Mouse (Mus musculus): ENCODE results near the gene Galnt2. TPM values are rescaled to one million over a fixed set of nuclear protein-coding genes. Genes with fewer than 3 reads are reported as not detected.

Gene Galnt2
- polyA plus RNA-seq, 1 experiment from 2014 or later: 44.7 TPM

DNA sequence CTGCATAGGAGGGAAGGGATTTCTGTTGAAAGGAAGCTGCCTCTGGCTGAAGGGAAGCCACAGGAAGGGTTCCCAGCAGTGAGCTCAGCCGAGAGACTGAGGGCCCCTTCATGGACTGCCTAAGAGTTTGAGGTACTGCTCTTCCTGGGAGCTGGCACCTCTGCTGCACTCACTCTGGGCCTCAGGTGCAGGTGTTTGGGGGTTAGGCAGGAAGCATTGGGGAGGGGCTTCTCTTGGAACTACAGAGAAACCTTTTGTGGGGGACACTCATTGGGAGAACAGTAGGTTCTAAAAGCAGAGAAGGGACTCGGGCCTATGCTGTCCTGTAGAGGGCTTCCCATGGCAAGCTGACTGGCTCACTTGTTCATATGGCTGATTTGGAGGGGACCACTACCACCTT is 3.3 kb downstream of the Galnt2 start:
- no peak for ATAC-seq (replicated peaks; ENCODE audit: insufficient number of reproducible peaks, insufficient read depth, low FRiP score, low read depth)
- WGBS: 45% methylated on average over 2 of the region's 2 CpGs
- Histone ChIP-seq H3K4me1 (replicated peaks) (peaks cover 70% of the 10 kb centered on the region), H3K27me3 (no peaks in the 10 kb centered on the region), H3K9me3 (replicated peaks) (no peaks in the 10 kb centered on the region), H3K4me3 (no peak overlapping the region), H3K4me2 (no peak overlapping the region), H3K9ac (no peak overlapping the region), H3K27ac (no peak overlapping the region), H3K36me3 (no peaks in the 10 kb centered on the region)

DNA sequence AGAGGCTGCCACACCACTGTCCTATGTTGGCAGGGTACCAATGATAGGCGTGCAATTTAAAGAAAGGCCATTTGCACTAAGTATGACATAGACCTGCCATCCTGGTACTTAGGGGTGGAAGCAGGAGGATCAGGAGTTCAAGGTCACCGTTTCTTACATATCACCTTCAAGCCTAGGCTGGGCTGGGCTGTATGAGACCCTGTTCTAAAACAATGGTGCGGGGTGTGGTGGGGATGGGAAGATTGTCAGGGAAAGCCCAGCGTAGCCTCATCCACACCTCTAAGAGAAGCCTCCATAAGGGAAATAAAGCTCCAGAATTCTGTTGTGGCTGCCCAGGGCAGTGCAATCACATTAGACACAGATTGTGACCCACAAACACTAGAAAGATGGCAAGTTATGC is 4.3 kb downstream of the Galnt2 start:
- peaks cover 71% of the 10 kb centered on the region for H3K4me1 ChIP-seq (replicated peaks)
- no peak overlapping the region for H3K4me2 ChIP-seq
- no peak overlapping the region for H3K27ac ChIP-seq
- no peaks in the 10 kb centered on the region for H3K27me3 ChIP-seq
- no peaks in the 10 kb centered on the region for H3K36me3 ChIP-seq
- H3K9me3 ChIP-seq (replicated peaks): no peaks in the 10 kb centered on the region
- WGBS: 80% methylated on average over 4 of the region's 4 CpGs
- H3K9ac ChIP-seq: no peak overlapping the region
- no peak overlapping the region for H3K4me3 ChIP-seq
- no peak for ATAC-seq (replicated peaks; ENCODE audit: insufficient number of reproducible peaks, insufficient read depth, low FRiP score, low read depth)

DNA sequence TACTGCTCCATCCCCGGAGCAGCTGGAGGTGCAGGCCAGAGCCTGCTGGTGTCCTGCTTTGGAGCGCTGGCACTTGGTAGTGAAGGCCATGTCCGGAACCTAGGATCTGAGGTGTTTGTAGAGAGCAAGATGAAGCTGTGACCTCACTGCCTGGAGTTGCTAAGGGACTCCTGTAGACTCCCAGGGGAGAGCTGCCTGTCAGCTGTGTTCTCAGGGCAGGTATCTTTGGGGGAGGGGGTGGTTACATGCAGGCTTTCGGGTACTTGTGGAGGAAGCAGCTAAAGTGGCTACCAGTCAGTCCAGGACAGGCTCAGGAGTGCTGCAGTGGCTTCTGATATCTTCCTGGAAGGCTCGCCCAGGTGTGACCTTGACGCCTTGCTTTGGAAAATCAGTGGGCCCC is 8.2 kb downstream of the Galnt2 start:
- no peak overlapping the region for H3K4me2 ChIP-seq
- H3K9ac ChIP-seq: no peak overlapping the region
- WGBS: 66% methylated on average over 6 of the region's 6 CpGs
- H3K27me3 ChIP-seq: no peaks in the 10 kb centered on the region
- H3K4me1 ChIP-seq (replicated peaks): peaks cover 57% of the 10 kb centered on the region
- H3K9me3 ChIP-seq (replicated peaks): 0 out of 2 replicates have a peak, but pooled peaks cover 3% of the 10 kb centered on the region
- peaks cover 8% of the 10 kb centered on the region; the same call in 1 of the 2 replicates for H3K36me3 ChIP-seq
- ATAC-seq (replicated peaks; ENCODE audit: insufficient number of reproducible peaks, insufficient read depth, low FRiP score, low read depth): no peak
- no peak overlapping the region for H3K4me3 ChIP-seq
- H3K27ac ChIP-seq: no peak overlapping the region

DNA sequence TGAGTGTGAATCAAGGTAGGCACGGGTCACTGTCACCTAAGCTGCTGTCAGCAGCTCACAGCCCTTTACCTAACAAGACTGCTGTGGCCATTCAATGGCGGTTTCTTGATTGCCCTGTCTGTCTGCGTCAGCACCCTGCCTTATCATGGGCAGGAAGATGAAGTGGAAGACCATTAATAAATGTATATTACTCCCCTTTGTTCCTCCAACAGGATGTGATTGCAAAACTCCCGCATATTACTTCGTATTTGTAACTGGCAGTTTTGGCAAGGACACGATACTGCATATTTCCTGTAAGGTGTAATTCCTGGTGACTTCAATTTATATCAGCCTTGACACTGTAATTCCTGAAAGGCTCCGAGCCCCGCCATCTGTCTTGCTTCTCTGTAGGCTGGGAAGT is 9.7 kb downstream of the Galnt2 start:
- H3K27me3 ChIP-seq: no peaks in the 10 kb centered on the region
- H3K9me3 ChIP-seq (replicated peaks): 0 out of 2 replicates have a peak, but pooled peaks cover 3% of the 10 kb centered on the region
- no peak overlapping the region for H3K27ac ChIP-seq
- no peak overlapping the region for H3K4me2 ChIP-seq
- H3K4me1 ChIP-seq (replicated peaks): peaks cover 45% of the 10 kb centered on the region
- no peak overlapping the region for H3K4me3 ChIP-seq
- peaks cover 8% of the 10 kb centered on the region; the same call in 1 of the 2 replicates for H3K36me3 ChIP-seq
- no peak for ATAC-seq (replicated peaks; ENCODE audit: insufficient number of reproducible peaks, insufficient read depth, low FRiP score, low read depth)
- 43% methylated on average over 8 of the region's 8 CpGs for WGBS
- H3K9ac ChIP-seq: no peak overlapping the region

DNA sequence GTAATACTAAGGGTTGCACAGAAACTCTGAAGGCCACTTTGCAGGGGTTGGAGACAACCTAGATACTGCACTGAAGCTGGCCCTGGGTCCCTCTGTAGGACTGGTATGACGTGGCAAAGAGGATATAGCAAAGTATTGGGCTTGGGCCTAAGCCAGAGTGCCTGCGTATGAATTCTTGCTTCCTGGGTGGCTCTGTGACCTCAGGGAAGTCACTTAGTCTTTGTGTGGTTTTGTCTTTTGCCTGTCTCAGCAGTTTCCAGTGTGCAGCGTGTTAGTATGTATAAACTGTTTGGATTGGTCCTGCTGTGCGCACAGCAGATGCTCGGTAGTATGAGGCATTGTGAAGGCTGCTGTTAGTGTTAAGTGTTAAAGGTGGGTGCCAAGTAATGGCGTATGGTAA is 11.0 kb downstream of the Galnt2 start:
- WGBS: 84% methylated on average over 6 of the region's 6 CpGs
- Histone ChIP-seq H3K4me3 (no peak overlapping the region), H3K4me2 (no peak overlapping the region), H3K27me3 (no peaks in the 10 kb centered on the region), H3K27ac (no peak overlapping the region), H3K4me1 (replicated peaks) (peaks cover 48% of the 10 kb centered on the region), H3K9ac (no peak overlapping the region), H3K9me3 (replicated peaks) (0 out of 2 replicates have a peak, but pooled peaks cover 3% of the 10 kb centered on the region), H3K36me3 (peaks cover 8% of the 10 kb centered on the region; the same call in 1 of the 2 replicates)
- ATAC-seq (replicated peaks; ENCODE audit: insufficient number of reproducible peaks, insufficient read depth, low FRiP score, low read depth): no peak

DNA sequence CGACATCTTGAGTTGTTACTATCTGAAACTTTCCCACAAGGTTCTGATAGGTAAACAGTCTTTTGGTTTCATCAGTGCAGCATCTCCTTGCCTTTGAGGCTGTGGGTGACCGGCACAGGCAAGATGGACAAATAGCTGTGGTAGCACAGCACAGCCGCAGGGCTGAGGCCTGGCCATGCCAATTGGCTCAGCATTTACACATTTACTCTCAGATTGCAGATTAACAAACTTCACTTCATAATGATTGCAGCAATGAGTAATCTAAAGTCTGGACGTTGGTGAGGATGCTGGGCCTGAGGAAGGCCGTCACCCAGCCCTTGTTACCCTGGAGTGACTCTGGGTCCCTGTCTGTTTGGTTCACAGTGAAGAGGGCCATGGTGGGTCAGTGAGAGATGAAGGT is 11.7 kb downstream of the Galnt2 start:
- Histone ChIP-seq H3K4me3 (no peak overlapping the region), H3K9me3 (replicated peaks) (0 out of 2 replicates have a peak, but pooled peaks cover 3% of the 10 kb centered on the region), H3K27ac (no peak overlapping the region), H3K9ac (no peak overlapping the region), H3K27me3 (no peaks in the 10 kb centered on the region), H3K4me2 (no peak overlapping the region), H3K4me1 (replicated peaks) (peaks cover 54% of the 10 kb centered on the region), H3K36me3 (peaks cover 8% of the 10 kb centered on the region; the same call in 1 of the 2 replicates)
- ATAC-seq (replicated peaks; ENCODE audit: insufficient number of reproducible peaks, insufficient read depth, low FRiP score, low read depth): no peak
- WGBS: 91% methylated on average over 5 of the region's 5 CpGs

DNA sequence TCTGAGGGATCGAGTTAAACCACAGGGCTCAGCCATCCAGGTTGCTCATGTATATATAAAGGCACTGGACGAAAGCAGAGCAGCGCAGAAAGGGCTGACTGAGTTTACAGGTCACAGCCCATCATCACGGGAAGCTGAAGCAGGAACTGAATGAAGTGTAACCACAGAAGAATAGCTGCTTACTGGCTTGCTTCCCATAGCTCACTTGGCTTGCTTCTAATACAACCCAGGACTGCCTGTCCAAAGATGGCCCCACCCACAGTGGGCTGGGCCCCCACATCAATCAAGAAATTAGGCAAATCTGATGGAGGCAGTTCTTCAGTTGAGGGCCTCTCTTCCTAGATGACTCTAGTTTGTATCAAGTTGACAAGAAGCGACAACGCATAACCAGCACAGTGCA is 16.4 kb downstream of the Galnt2 start:
- H3K4me2 ChIP-seq: no peak overlapping the region
- no peak overlapping the region for H3K27ac ChIP-seq
- H3K36me3 ChIP-seq: peaks cover 8% of the 10 kb centered on the region; the same call in 1 of the 2 replicates
- no peaks in the 10 kb centered on the region for H3K27me3 ChIP-seq
- WGBS: 80% methylated on average over 6 of the region's 6 CpGs
- no peak overlapping the region for H3K4me3 ChIP-seq
- H3K9me3 ChIP-seq (replicated peaks): 0 out of 2 replicates have a peak, but pooled peaks cover 3% of the 10 kb centered on the region
- peaks cover 40% of the 10 kb centered on the region for H3K4me1 ChIP-seq (replicated peaks)
- ATAC-seq (replicated peaks; ENCODE audit: insufficient number of reproducible peaks, insufficient read depth, low FRiP score, low read depth): no peak
- no peak overlapping the region for H3K9ac ChIP-seq

DNA sequence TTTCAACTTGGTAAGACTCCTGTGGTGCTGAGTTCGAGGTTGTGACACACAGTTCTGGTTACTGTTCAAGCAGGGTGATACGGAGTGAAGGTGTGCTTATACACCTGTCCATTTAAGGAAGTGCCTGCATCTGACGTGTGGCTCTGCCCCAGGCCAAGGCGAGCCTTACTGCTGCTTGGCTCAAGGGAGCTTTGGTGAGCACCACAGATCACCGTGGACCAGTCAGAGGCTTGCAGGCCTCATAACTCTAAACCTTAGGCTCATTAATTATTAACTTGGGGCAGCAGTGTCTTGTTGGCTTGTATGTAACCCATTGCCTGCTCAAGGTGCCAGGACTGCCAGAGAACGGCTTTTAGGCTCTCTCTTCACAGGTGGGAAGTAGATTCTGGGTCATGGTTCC is 17.5 kb downstream of the Galnt2 start:
- no peak overlapping the region for H3K9ac ChIP-seq
- H3K4me1 ChIP-seq (replicated peaks): peaks cover 47% of the 10 kb centered on the region
- ATAC-seq (replicated peaks; ENCODE audit: insufficient number of reproducible peaks, insufficient read depth, low FRiP score, low read depth): no peak
- 89% methylated on average over 6 of the region's 6 CpGs for WGBS
- H3K36me3 ChIP-seq: peaks cover 6% of the 10 kb centered on the region; the same call in 1 of the 2 replicates
- no peak overlapping the region for H3K4me3 ChIP-seq
- no peaks in the 10 kb centered on the region for H3K27me3 ChIP-seq
- H3K9me3 ChIP-seq (replicated peaks): 0 out of 2 replicates have a peak, but pooled peaks cover 2% of the 10 kb centered on the region
- H3K4me2 ChIP-seq: no peak overlapping the region
- no peak overlapping the region for H3K27ac ChIP-seq

DNA sequence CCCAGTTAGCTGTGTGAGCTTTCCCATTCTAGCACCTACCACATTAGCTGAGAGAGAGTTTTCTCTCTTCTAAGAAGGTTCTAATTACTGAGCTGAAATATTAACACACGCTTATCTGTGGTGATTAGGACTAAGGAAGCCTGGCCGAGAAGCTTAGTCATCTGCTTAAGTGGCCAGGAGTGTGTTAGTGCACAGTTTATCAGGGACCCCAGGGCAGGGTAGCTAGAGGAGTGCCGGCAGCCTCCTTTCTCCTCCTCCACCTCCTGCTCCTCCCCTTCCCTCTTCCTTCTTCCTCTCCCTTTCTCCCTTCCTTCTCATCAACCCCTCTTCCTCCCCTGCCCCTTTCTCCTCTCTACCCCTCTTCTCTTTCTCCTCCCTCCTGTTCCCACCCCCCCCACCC is 19.1 kb downstream of the Galnt2 start:
- H3K9me3 ChIP-seq (replicated peaks): no peaks in the 10 kb centered on the region
- ATAC-seq (replicated peaks; ENCODE audit: insufficient number of reproducible peaks, insufficient read depth, low FRiP score, low read depth): no peak
- no peak overlapping the region for H3K27ac ChIP-seq
- H3K27me3 ChIP-seq: no peaks in the 10 kb centered on the region
- H3K4me1 ChIP-seq (replicated peaks): peaks cover 53% of the 10 kb centered on the region
- H3K4me3 ChIP-seq: no peak overlapping the region
- 15% methylated on average over 3 of the region's 3 CpGs for WGBS
- H3K4me2 ChIP-seq: no peak overlapping the region
- H3K36me3 ChIP-seq: no peaks in the 10 kb centered on the region
- H3K9ac ChIP-seq: no peak overlapping the region

DNA sequence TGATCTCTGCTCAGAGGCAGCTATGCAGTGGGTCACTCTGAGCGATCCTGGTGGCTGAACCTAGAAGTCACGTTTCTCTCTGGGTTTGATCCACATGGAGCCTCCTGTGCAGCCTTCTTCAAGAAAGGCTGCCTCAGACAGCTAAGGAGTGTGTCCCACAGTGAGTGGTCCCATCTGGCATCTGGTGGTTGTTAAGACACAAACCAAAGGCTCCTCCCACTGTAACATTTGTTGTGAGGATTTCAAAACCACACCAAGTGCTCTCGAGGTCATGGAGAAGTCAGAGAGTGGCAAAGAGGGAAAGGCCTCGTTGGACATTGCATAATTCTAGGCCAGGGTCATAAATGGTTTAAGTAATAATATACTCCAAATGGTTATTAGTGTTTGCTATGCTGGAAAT is 19.6 kb downstream of the Galnt2 start:
- no peak for ATAC-seq (replicated peaks; ENCODE audit: insufficient number of reproducible peaks, insufficient read depth, low FRiP score, low read depth)
- Histone ChIP-seq H3K27me3 (no peaks in the 10 kb centered on the region), H3K27ac (no peak overlapping the region), H3K4me1 (replicated peaks) (peaks cover 58% of the 10 kb centered on the region), H3K9me3 (replicated peaks) (no peaks in the 10 kb centered on the region), H3K36me3 (no peaks in the 10 kb centered on the region), H3K9ac (no peak overlapping the region), H3K4me2 (no peak overlapping the region), H3K4me3 (no peak overlapping the region)
- WGBS: 51% methylated on average over 4 of the region's 4 CpGs

DNA sequence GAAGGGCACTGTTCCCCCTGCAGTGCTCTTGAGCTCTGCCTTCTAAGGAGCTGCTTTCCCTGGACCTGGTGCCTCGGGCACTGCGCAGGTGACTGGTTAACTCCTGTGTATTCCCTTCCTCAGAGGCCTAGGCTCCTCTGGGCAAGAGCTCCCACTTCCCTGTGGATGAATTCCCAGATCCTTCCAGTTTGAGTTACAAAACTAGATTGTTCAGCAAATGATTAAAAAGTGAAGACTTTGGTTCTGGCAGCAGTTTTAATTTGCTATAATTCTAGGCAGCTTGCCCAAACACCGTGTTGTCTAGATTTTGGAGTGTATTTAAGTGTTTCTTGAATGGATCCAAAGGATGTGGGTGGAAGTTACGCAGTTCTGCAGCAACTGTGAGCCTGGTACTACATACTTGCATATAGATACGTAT is 21.4 kb downstream of the Galnt2 start:
- 73% methylated on average over 5 of the region's 5 CpGs for WGBS
- ATAC-seq (replicated peaks; ENCODE audit: insufficient number of reproducible peaks, insufficient read depth, low FRiP score, low read depth): no peak
- H3K27ac ChIP-seq: no peak overlapping the region

DNA sequence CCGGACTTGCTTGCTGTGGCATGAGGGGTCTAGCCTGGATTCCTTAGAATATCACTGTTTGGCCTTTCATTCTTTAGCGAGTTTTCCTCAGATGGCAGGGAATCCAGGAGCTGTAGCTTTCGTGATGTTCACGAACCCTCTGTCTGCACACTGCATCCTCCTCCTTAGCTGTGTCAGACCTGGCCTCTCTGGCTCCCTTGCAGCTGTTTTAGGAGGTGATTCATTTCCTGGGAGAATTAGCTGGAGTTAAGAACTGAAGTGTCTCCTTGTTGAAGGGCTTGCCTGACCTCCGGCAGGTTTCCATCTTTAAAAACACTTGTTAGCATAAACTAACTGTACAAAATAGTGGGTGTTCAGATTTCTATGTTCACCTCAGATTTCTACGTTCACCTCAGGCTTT is 22.7 kb downstream of the Galnt2 start:
- Histone ChIP-seq H3K9ac (no peak overlapping the region), H3K4me3 (no peak overlapping the region), H3K9me3 (replicated peaks) (no peaks in the 10 kb centered on the region), H3K27me3 (no peaks in the 10 kb centered on the region), H3K4me1 (replicated peaks) (peaks cover 68% of the 10 kb centered on the region), H3K36me3 (no peaks in the 10 kb centered on the region), H3K27ac (no peak overlapping the region), H3K4me2 (no peak overlapping the region)
- 77% methylated on average over 6 of the region's 6 CpGs for WGBS
- no peak for ATAC-seq (replicated peaks; ENCODE audit: insufficient number of reproducible peaks, insufficient read depth, low FRiP score, low read depth)

More for the DNA sequence above, 21.4 kb downstream of the Galnt2 start:
- no peaks in the 10 kb centered on the region for H3K9me3 ChIP-seq (replicated peaks)
- H3K4me1 ChIP-seq (replicated peaks): peaks cover 62% of the 10 kb centered on the region
- H3K36me3 ChIP-seq: no peaks in the 10 kb centered on the region
- no peaks in the 10 kb centered on the region for H3K27me3 ChIP-seq
- H3K9ac ChIP-seq: no peak overlapping the region
- no peak overlapping the region for H3K4me2 ChIP-seq
- no peak overlapping the region for H3K4me3 ChIP-seq
